Mouse (Mus musculus) macrophage (primary cell): ENCODE measurements around the gene Tsga10ip. TPM values are rescaled to one million over a fixed set of nuclear protein-coding genes. Genes with fewer than 3 reads are reported as not detected.

Experiments used
- H3K27ac ChIP-seq: fragments of 350-480 bp; formaldehyde crosslinking; 2 replicates; pipeline ENCODE4 v1.9.0; 2021
- H3K36me3 ChIP-seq: fragments of 350-480 bp; formaldehyde crosslinking; 2 replicates; pipeline ENCODE4 v1.9.0; 2021; ENCODE audit errors: inconsistent target
- H3K4me3 ChIP-seq: fragments of 350-480 bp; formaldehyde crosslinking; 2 replicates; pipeline ENCODE4 v1.9.0; 2021; ENCODE audit errors: inconsistent target
- H3K79me2 ChIP-seq: fragments of 350-480 bp; formaldehyde crosslinking; 2 replicates; pipeline ENCODE4 v1.9.0; 2021; ENCODE audit errors: inconsistent target
- WGBS: methylation state at CpG from one replicate; pipeline ENCODE4 v1.1.7; 2026; ENCODE audit warnings: inconsistent platforms; ENCODE audit not compliant: missing documents; 5-methylcytosine and 5-hydroxymethylcytosine counted together
- polyA plus RNA-seq: library from polyadenylated mRNA; stranded (reverse); fragments of 250-400 nt; gene quantifications from 3 replicates; pipeline ENCODE4 v1.2.4, GENCODE M21; 2018; ENCODE audit warnings: inconsistent platforms
- total RNA-seq, 78 experiments: library from RNA; depleted of rRNA; stranded (reverse); fragments of 250-400 nt; gene quantifications; 1 replicate in 9 of 78; 2 replicates in 24 of 78; 3 replicates in 43 of 78; 4 replicates in 2 of 78; pipeline ENCODE4 v1.2.4; 2018; ENCODE audit warnings: inconsistent platforms in 56 of 78

Gene Tsga10ip
- total RNA-seq (2018; cell fraction: chromatin; rRNA removed) = not detected
- not detected for total RNA-seq (2018; cell fraction: cytosol; rRNA removed)
- not detected for total RNA-seq (2018; cell fraction: nucleus; rRNA removed)
- polyA plus RNA-seq = not detected in 3 replicates

GRCm38 (mm10) chr19:5402293-5402692 is at the start of gene Tsga10ip:
Gene Tsga10ip (minus strand): TSS chr19:5402526.
- Histone ChIP-seq H3K79me2 (peaks cover under 1% of the 10 kb centered on the region; the same call in 1 of the 2 replicates), H3K27ac (no peak within 1 kb of the TSS), H3K4me3 (no peak within 1 kb of the TSS), H3K36me3 (no peaks in the 10 kb centered on the region)
- WGBS = 97% methylated on average over 8 of the region's 8 CpGs

DNA sequence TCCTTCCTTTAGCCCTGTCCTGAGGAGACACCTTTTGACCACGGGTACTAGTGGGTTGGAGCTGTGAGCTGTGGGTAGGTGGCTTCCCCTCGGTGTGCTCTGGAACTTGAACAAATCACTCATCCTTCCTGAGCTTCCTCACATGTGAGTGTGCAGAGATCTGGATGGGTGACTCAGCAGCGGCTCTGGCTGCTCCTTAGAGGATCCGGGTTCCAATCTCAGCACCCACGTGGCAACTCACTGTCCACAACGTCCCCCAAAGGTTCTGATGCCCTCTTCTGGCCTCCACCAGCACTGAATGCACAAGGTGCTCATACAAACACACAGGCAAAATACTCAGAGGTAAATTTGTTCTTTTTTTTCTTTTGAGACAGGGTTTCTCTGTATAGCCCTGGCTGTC is 49.4 kb upstream of the Tsga10ip start:
- no peaks in the 10 kb centered on the region for H3K36me3 ChIP-seq
- 79% methylated on average over 4 of the region's 6 CpGs for WGBS
- no peak overlapping the region for H3K4me3 ChIP-seq
- H3K27ac ChIP-seq = no peak overlapping the region
- H3K79me2 ChIP-seq = peaks cover 24% of the 10 kb centered on the region

- Histone ChIP-seq H3K36me3 (no peaks in the 10 kb centered on the region), H3K79me2 (peaks cover 5% of the 10 kb centered on the region; the same call in 1 of the 2 replicates), H3K27ac (no peak overlapping the region), H3K4me3 (no peak overlapping the region)
- 100% methylated on average over 3 of the region's 3 CpGs for WGBS
Observed at GRCm38 (mm10) chr19:5449673-5450072, 47.3 kb upstream of the Tsga10ip start.

DNA sequence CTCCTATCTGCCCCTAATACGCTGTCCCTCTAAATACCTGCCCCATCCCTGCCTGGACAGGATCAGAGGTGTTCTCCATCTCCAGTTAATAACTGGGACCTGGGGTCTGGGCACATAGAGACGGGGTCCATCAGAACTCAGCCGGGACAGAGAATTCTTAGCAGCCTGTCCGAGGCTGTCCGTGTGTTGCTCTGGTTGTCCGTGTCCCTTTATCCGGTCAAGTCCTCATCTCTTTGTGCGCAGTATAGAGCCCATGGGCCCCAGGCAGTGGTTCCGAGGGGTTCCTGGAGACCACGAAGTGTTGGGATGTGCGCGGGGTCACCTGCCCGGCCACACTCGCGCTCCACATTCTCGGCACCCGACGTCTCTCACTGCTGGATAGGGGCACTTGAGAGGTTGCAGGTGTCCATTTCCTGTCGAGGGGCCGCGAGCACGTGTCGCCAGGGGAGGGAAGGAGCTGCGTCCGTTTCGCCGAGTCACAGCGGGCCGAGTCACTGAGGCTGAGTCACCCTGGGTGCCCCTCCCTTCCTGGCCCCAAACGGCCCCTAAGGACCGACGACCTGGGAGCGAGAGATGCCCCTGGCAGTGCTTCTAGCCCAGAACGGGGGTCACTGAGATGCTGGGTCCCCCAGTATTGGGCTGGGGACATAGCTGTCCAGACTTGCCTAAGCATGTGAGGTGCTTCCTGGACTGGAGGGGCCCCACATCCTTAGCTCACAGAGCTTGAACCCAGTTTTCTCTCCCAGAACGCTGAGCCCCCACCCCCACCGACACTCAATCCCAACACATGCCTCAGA is 46.2 kb upstream of the Tsga10ip start:
- 11% methylated on average over 31 of the region's 36 CpGs for WGBS
- H3K79me2 ChIP-seq = no peaks in the 10 kb centered on the region
- no peak overlapping the region for H3K27ac ChIP-seq
- H3K4me3 ChIP-seq = no peak overlapping the region
- H3K36me3 ChIP-seq = no peaks in the 10 kb centered on the region

- H3K79me2 ChIP-seq = no peaks in the 10 kb centered on the region
- peak within 1 kb of the TSS; percentile 37 for H3K4me3 ChIP-seq
- H3K36me3 ChIP-seq = no peaks in the 10 kb centered on the region
- no peak within 1 kb of the TSS for H3K27ac ChIP-seq
- WGBS = 2% methylated on average over 70 of the region's 70 CpGs
Observed at GRCm38 (mm10) chr19:5447515-5448353, 45.4 kb upstream of the Tsga10ip start, which contains the start of gene Fosl1. Gene Fosl1 (plus strand): TSS chr19:5447547.

DNA sequence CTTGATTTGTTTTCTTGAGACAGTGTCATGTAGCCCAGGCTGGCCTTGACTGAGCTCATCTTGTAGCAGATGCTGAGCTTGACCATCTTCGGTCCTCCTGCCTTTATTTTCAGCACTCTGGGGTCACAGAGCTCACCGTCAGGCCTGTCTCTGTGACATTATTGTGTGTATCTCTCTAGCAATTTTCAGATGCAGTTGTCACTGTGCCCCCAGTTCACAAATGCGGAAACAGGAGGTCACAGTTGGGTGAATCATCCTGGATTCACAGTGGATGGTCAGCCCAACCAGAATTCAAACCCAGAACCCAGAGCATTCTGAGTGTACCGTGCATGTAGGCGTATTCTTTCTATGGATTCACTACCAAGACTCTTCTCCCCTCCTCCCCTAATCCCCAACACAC is 43.4 kb upstream of the Tsga10ip start:
- H3K36me3 ChIP-seq = no peaks in the 10 kb centered on the region
- no peaks in the 10 kb centered on the region for H3K79me2 ChIP-seq
- 93% methylated on average over 5 of the region's 5 CpGs for WGBS
- no peak overlapping the region for H3K4me3 ChIP-seq
- no peak overlapping the region for H3K27ac ChIP-seq

- no peaks in the 10 kb centered on the region for H3K36me3 ChIP-seq
- H3K79me2 ChIP-seq = no peaks in the 10 kb centered on the region
- WGBS = 71% methylated on average over 7 of the region's 7 CpGs
- H3K4me3 ChIP-seq = no peak overlapping the region
- H3K27ac ChIP-seq = no peak overlapping the region
Observed at GRCm38 (mm10) chr19:5444954-5445353, 42.6 kb upstream of the Tsga10ip start.

- Histone ChIP-seq H3K36me3 (no peaks in the 10 kb centered on the region), H3K27ac (no peak overlapping the region), H3K4me3 (no peak overlapping the region), H3K79me2 (no peaks in the 10 kb centered on the region)
- 40% methylated on average over 9 of the region's 9 CpGs for WGBS
Observed at GRCm38 (mm10) chr19:5444371-5444908, 42.1 kb upstream of the Tsga10ip start.

- no peak overlapping the region; the same call in 1 of the 2 replicates for H3K4me3 ChIP-seq
- H3K27ac ChIP-seq = no peak overlapping the region
- WGBS = 59% methylated on average over 7 of the region's 7 CpGs
- H3K36me3 ChIP-seq = no peaks in the 10 kb centered on the region
- H3K79me2 ChIP-seq = no peaks in the 10 kb centered on the region
Observed at GRCm38 (mm10) chr19:5433951-5434350, 31.6 kb upstream of the Tsga10ip start.

GRCm38 (mm10) chr19:5432992-5433852 is 30.9 kb upstream of the Tsga10ip start:
- H3K79me2 ChIP-seq = no peaks in the 10 kb centered on the region
- peak overlapping the region; percentile 33 for H3K4me3 ChIP-seq
- H3K36me3 ChIP-seq = no peaks in the 10 kb centered on the region
- WGBS = 3% methylated on average over 15 of the region's 16 CpGs
- peak overlapping the region; percentile 48 for H3K27ac ChIP-seq

- WGBS = 92% methylated on average over 4 of the region's 4 CpGs
- Histone ChIP-seq H3K36me3 (peaks cover 3% of the 10 kb centered on the region; the same call in 1 of the 2 replicates), H3K79me2 (peaks cover 3% of the 10 kb centered on the region; the same call in 1 of the 2 replicates), H3K27ac (no peak overlapping the region), H3K4me3 (no peak overlapping the region)
Observed at GRCm38 (mm10) chr19:5431911-5432464, 29.7 kb upstream of the Tsga10ip start.

- Histone ChIP-seq H3K79me2 (peaks cover 19% of the 10 kb centered on the region), H3K4me3 (no peak overlapping the region), H3K36me3 (peaks cover 10% of the 10 kb centered on the region; the same call in 1 of the 2 replicates), H3K27ac (no peak overlapping the region)
- WGBS = 93% methylated on average over 1 of the region's 1 CpGs
Observed at GRCm38 (mm10) chr19:5430408-5430807, 28.1 kb upstream of the Tsga10ip start.

GRCm38 (mm10) chr19:5429806-5430205 is 27.5 kb upstream of the Tsga10ip start:
- WGBS = 85% methylated on average over 8 of the region's 8 CpGs
- Histone ChIP-seq H3K79me2 (peaks cover 22% of the 10 kb centered on the region), H3K4me3 (no peak overlapping the region), H3K27ac (no peak overlapping the region), H3K36me3 (peaks cover 10% of the 10 kb centered on the region; the same call in 1 of the 2 replicates)
